Mouse (Mus musculus) midbrain, postnatal 0 days (tissue): ENCODE data around the gene Dglucy. TPM values are rescaled to one million over a fixed set of nuclear protein-coding genes. Genes with fewer than 3 reads are reported as not detected.
"Not testable (repeated sequence)": the region's sequence is repeated elsewhere in the genome, so short reads cannot be mapped to it uniquely, and the experiment has no call there.

Source experiments
- ATAC-seq: fragments of 200-750 bp; cut with Nextera tagmentation; 2 replicates; pipeline ENCODE4 v1.8.0; 2017; ENCODE audit warnings: moderate number of reproducible peaks, mild to moderate bottlenecking, moderate TSS enrichment, moderate library complexity; ENCODE audit not compliant: low FRiP score
- DNase-seq: peaks from one replicate; pipeline ENCODE4 v3.0.0-alpha.2; 2015; ENCODE audit warnings: low spot score
- H3K27ac ChIP-seq: fragments of 300-500 bp; sonication (generic); 2 replicates; pipeline ENCODE4 v1.5.1; 2014; ENCODE audit warnings: low read depth, mild to moderate bottlenecking, low read length, mixed read lengths
- H3K27me3 ChIP-seq: fragments of 300-500 bp; sonication (generic); 2 replicates; pipeline ENCODE4 v1.6.1; 2014; ENCODE audit warnings: low read length, control low read depth, mixed read lengths; ENCODE audit not compliant: insufficient read depth
- H3K36me3 ChIP-seq: fragments of 300-500 bp; sonication (generic); 2 replicates; pipeline ENCODE4 v1.6.1; 2014; ENCODE audit warnings: low read length, control low read depth, mixed read lengths; ENCODE audit not compliant: insufficient read depth
- H3K4me1 ChIP-seq: fragments of 300-500 bp; sonication (generic); 2 replicates; pipeline ENCODE4 v1.6.1; 2014; ENCODE audit warnings: mild to moderate bottlenecking, control low read depth, antibody characterized with exemption, low read length, mixed read lengths; ENCODE audit not compliant: insufficient read depth
- H3K4me2 ChIP-seq: fragments of 300-500 bp; sonication (generic); 2 replicates; pipeline ENCODE4 v1.6.1; 2014; ENCODE audit warnings: low read depth, mild to moderate bottlenecking, low read length, mixed read lengths; ENCODE audit not compliant: poor library complexity, severe bottlenecking
- H3K4me3 ChIP-seq: fragments of 300-500 bp; sonication (generic); 2 replicates; pipeline ENCODE4 v1.5.1; 2014; ENCODE audit warnings: low read depth, mild to moderate bottlenecking, low read length, moderate library complexity
- H3K9ac ChIP-seq: fragments of 300-500 bp; sonication (generic); replicated peaks from 2 replicates; pipeline ENCODE4 v1.6.1; 2014; ENCODE audit warnings: mild to moderate bottlenecking, low read length, moderate library complexity, mixed read lengths; ENCODE audit not compliant: poor library complexity, severe bottlenecking
- H3K9me3 ChIP-seq: fragments of 300-500 bp; sonication (generic); 2 replicates; pipeline ENCODE4 v1.6.1; 2016; ENCODE audit warnings: low read length, control low read depth
- CTCF ChIP-seq: IDR thresholded peaks from 2 replicates; pipeline ENCODE4 v1.5.1; 2016; ENCODE audit warnings: antibody characterized with exemption, mild to moderate bottlenecking
- WGBS: fragments of 180-500 bp; shearing (Covaris S2); extraction: QIAGEN DNeasy Blood & Tissue Kit; methylation state at CpG from one replicate; pipeline ENCODE4 v1.1.7; 2014; 5-methylcytosine and 5-hydroxymethylcytosine counted together
- polyA plus RNA-seq: library from polyadenylated mRNA; unstranded; fragments of >200 nt; fragmentation: Nextera tagmentation; extraction: Ambion mirVana; gene quantifications from 2 replicates; pipeline ENCODE4 v1.2.1, GENCODE M21; 2015
- total RNA-seq: library from RNA; depleted of rRNA; stranded (reverse); fragments of >200 nt; gene quantifications from 2 replicates; pipeline ENCODE4 v1.2.3, GENCODE M21; 2014

Gene Dglucy
- total and polyA plus RNA-seq, 2 experiments from 2014 or later: 2.2 to 3.6 TPM

- H3K27me3 ChIP-seq: no peaks in the 10 kb centered on the region
- ATAC-seq: no peak
- no peak for TF ChIP-seq CTCF
Measured at GRCm38 (mm10) chr12:100789981-100790550, 11.2 kb downstream of the Dglucy start.

GRCm38 (mm10) chr12:100791425-100791824, 12.6 kb downstream of the Dglucy start:
- no peak overlapping the region for H3K9ac ChIP-seq
- 86% methylated on average over 6 of the region's 6 CpGs for WGBS
- no peak for TF ChIP-seq CTCF
- H3K36me3 ChIP-seq: no peaks in the 10 kb centered on the region
- H3K27ac ChIP-seq: no peak overlapping the region
- H3K9me3 ChIP-seq: no peaks in the 10 kb centered on the region
- no peaks in the 10 kb centered on the region for H3K4me1 ChIP-seq
- no peaks in the 10 kb centered on the region for H3K27me3 ChIP-seq
- H3K4me3 ChIP-seq: no peak overlapping the region
- no peak for ATAC-seq
- no peak for DNase-seq
- no peak overlapping the region for H3K4me2 ChIP-seq

More at GRCm38 (mm10) chr12:100789981-100790550, 11.2 kb downstream of the Dglucy start:
- Histone ChIP-seq H3K9ac (no peak overlapping the region), H3K9me3 (no peaks in the 10 kb centered on the region), H3K27ac (no peak overlapping the region), H3K4me2 (no peak overlapping the region), H3K4me1 (no peaks in the 10 kb centered on the region), H3K4me3 (no peak overlapping the region), H3K36me3 (no peaks in the 10 kb centered on the region)
- DNase-seq: no peak
- WGBS: 60% methylated on average over 3 of the region's 3 CpGs

GRCm38 (mm10) chr12:100794450-100795230, 15.8 kb downstream of the Dglucy start:
- no peaks in the 10 kb centered on the region for H3K4me1 ChIP-seq
- no peaks in the 10 kb centered on the region for H3K36me3 ChIP-seq
- no peak overlapping the region for H3K27ac ChIP-seq
- no peak overlapping the region for H3K4me3 ChIP-seq
- H3K27me3 ChIP-seq: no peaks in the 10 kb centered on the region
- H3K9ac ChIP-seq: no peak overlapping the region
- WGBS: 60% methylated on average over 7 of the region's 7 CpGs
- no peaks in the 10 kb centered on the region for H3K9me3 ChIP-seq
- no peak for DNase-seq
- ATAC-seq: no peak
- TF ChIP-seq CTCF: no peak
- H3K4me2 ChIP-seq: no peak overlapping the region

- Histone ChIP-seq H3K27me3 (no peaks in the 10 kb centered on the region), H3K36me3 (no peaks in the 10 kb centered on the region), H3K4me2 (no peak overlapping the region), H3K9ac (no peak overlapping the region), H3K4me1 (no peaks in the 10 kb centered on the region), H3K4me3 (no peak overlapping the region), H3K9me3 (no peaks in the 10 kb centered on the region), H3K27ac (no peak overlapping the region)
- TF ChIP-seq CTCF: no peak
- ATAC-seq (no peak), DNase-seq (no peak)
- 87% methylated on average over 7 of the region's 7 CpGs for WGBS
Measured at GRCm38 (mm10) chr12:100795390-100796036, 16.7 kb downstream of the Dglucy start.

- ATAC-seq, DNase-seq, H3K27me3 ChIP-seq, H3K36me3 ChIP-seq, H3K4me2 ChIP-seq, H3K9ac ChIP-seq, H3K4me3 ChIP-seq, H3K4me1 ChIP-seq, H3K9me3 ChIP-seq, H3K27ac ChIP-seq: not testable (repeated sequence)
- WGBS: 97% methylated on average over 19 of the region's 19 CpGs
Measured at GRCm38 (mm10) chr12:100803391-100803790, 24.5 kb downstream of the Dglucy start.

GRCm38 (mm10) chr12:100807280-100807679, 28.4 kb downstream of the Dglucy start:
- no peak for ATAC-seq

More at GRCm38 (mm10) chr12:100807280-100807679, 28.4 kb downstream of the Dglucy start:
- no peak for DNase-seq
- H3K4me1 ChIP-seq: peaks cover 5% of the 10 kb centered on the region; the same call in 1 of the 2 replicates
- no peak for TF ChIP-seq CTCF
- H3K27me3 ChIP-seq: no peaks in the 10 kb centered on the region
- no peak overlapping the region for H3K4me3 ChIP-seq
- no peaks in the 10 kb centered on the region for H3K9me3 ChIP-seq
- H3K27ac ChIP-seq: no peak overlapping the region
- no peaks in the 10 kb centered on the region for H3K36me3 ChIP-seq
- no peak overlapping the region for H3K9ac ChIP-seq
- 86% methylated on average over 7 of the region's 7 CpGs for WGBS
- H3K4me2 ChIP-seq: no peak overlapping the region
